ENCODE assay signal across 8 mouse cellular contexts in genomic region chr6:145348196-145348915, GRCm38 (mm10).
DNase-seq lines count a peak whose midpoint lies in the region; ATAC-seq and TF ChIP-seq lines count a peak whose summit lies in the region.

No protein-coding gene starts in this region.

- TF ChIP-seq POLR2A in lung, adult 2 months (IDR thresholded peaks at IDR 0.05; ENCODE audit: borderline replicate concordance, extremely low read depth, low read depth, low read length): no peak
- no peak for TF ChIP-seq POLR2A in cortical plate, adult 2 months (IDR thresholded peaks at IDR 0.05; ENCODE audit: extremely low read depth, insufficient read depth, low read length)
- no peak for TF ChIP-seq POLR2A in small intestine, adult 2 months (IDR thresholded peaks at IDR 0.05; ENCODE audit: low read depth, low read length)

- no peak overlapping the region for H3K4me3 ChIP-seq in lung, adult 2 months (replicated peaks; ENCODE audit: extremely low read depth, low read depth, low read length)
- no peak overlapping the region for H3K4me3 ChIP-seq in cortical plate, adult 2 months (ENCODE audit: insufficient read depth, low read length)
- no peak overlapping the region for H3K4me3 ChIP-seq in small intestine, adult 2 months (ENCODE audit: low read depth, low read length)
- H3K4me3 ChIP-seq in forebrain, embryonic 16.5 days (replicated peaks; ENCODE audit: low read length): no peak overlapping the region

- no peak overlapping the region for H3K4me2 ChIP-seq in forebrain, embryonic 16.5 days (ENCODE audit: low read length)

- no peak overlapping the region for H3K9ac ChIP-seq in forebrain, embryonic 16.5 days (replicated peaks; ENCODE audit: low read depth, low read length)

- no peak overlapping the region for H3K27ac ChIP-seq in cortical plate, adult 2 months (ENCODE audit: insufficient read depth, low read length)
- no peak overlapping the region for H3K27ac ChIP-seq in small intestine, adult 2 months (ENCODE audit: insufficient read depth, low read depth, low read length)
- no peak overlapping the region for H3K27ac ChIP-seq in forebrain, embryonic 16.5 days (ENCODE audit: low read length)

- H3K4me1 ChIP-seq in lung, adult 2 months (ENCODE audit: control insufficient read depth, insufficient read depth, low read length): no peaks in the 10 kb centered on the region
- no peaks in the 10 kb centered on the region for H3K4me1 ChIP-seq in cortical plate, adult 2 months (ENCODE audit: control insufficient read depth, insufficient read depth, low read length)
- peaks cover 27% of the 10 kb centered on the region for H3K4me1 ChIP-seq in small intestine, adult 2 months (ENCODE audit: control insufficient read depth, insufficient read depth, insufficient read length, low read length)
- H3K4me1 ChIP-seq in forebrain, embryonic 16.5 days (replicated peaks; ENCODE audit: control insufficient read depth, insufficient read depth, low read length): no peaks in the 10 kb centered on the region

- H3K36me3 ChIP-seq in small intestine, adult 2 months (ENCODE audit: control insufficient read depth, insufficient read depth, low read length): no peaks in the 10 kb centered on the region
- no peaks in the 10 kb centered on the region for H3K36me3 ChIP-seq in forebrain, embryonic 16.5 days (ENCODE audit: control insufficient read depth, insufficient read depth)

- WGBS in lung, adult 2 months: 62% methylated on average over 9 of the region's 9 CpGs
- WGBS in small intestine, adult 2 months: 65% methylated on average over 9 of the region's 9 CpGs
- WGBS in forebrain, embryonic 16.5 days: 66% methylated on average over 9 of the region's 9 CpGs

- TF ChIP-seq CTCF in lung, adult 2 months (IDR thresholded peaks at IDR 0.05; ENCODE audit: insufficient read depth, low read length): peak; percentile 17; the same call in 1 of the 2 replicates
- TF ChIP-seq CTCF in cortical plate, adult 2 months (IDR thresholded peaks at IDR 0.05; ENCODE audit: extremely low read depth, insufficient read depth, low read length): peak; percentile 29; the same call in 1 of the 2 replicates
- peak; percentile 46; the same call in 1 of the 2 replicates for TF ChIP-seq CTCF in small intestine, adult 2 months (IDR thresholded peaks at IDR 0.05; ENCODE audit: extremely low read depth, insufficient read length, insufficient replicate concordance, low read depth, low read length)

- no peaks in the 10 kb centered on the region for H3K9me3 ChIP-seq in forebrain, embryonic 16.5 days (ENCODE audit: control insufficient read depth, low read length)

- no peak for ATAC-seq in forebrain, embryonic 16.5 days

- no peaks in the 10 kb centered on the region for H3K27me3 ChIP-seq in small intestine, adult 2 months (ENCODE audit: control insufficient read depth, insufficient read depth, low read length)
- no peaks in the 10 kb centered on the region for H3K27me3 ChIP-seq in forebrain, embryonic 16.5 days (replicated peaks; ENCODE audit: control insufficient read depth, insufficient read depth, low read length)

- peak; percentile 51 for DNase-seq in adrenal gland, postnatal 10 days
- DNase-seq in adrenal gland, adult 2 months: no peak
- no peak for DNase-seq in lung, adult 2 months
- no peak for DNase-seq in lung, postnatal 14 days
- no peak for DNase-seq in ovary, adult 18-20 months (ENCODE audit: low spot score)
